Mouse (Mus musculus) embryonic facial prominence, embryonic 10.5 days (tissue): ENCODE measurements around the gene Syt13. TPM values are rescaled to one million over a fixed set of nuclear protein-coding genes. Genes with fewer than 3 reads are reported as not detected.
A peak's percentile ranks its signal among the peaks of the same experiment; 100 is the strongest.

ENCODE experiments used
- DNase-seq: peaks from one replicate; pipeline ENCODE4 v3.0.0-alpha.2; 2017; ENCODE audit warnings: low spot score
- H3K27ac ChIP-seq: fragments of 300-500 bp; sonication (generic); replicated peaks from 2 replicates; pipeline ENCODE4 v1.5.1; 2016; ENCODE audit warnings: mild to moderate bottlenecking
- H3K27me3 ChIP-seq: fragments of 300-500 bp; sonication (generic); replicated peaks from 2 replicates; pipeline ENCODE4 v1.6.1; 2016; ENCODE audit warnings: low read depth, mild to moderate bottlenecking; ENCODE audit not compliant: poor library complexity, severe bottlenecking
- H3K36me3 ChIP-seq: fragments of 300-500 bp; sonication (generic); replicated peaks from 2 replicates; pipeline ENCODE4 v1.6.1; 2016; ENCODE audit warnings: mild to moderate bottlenecking, moderate library complexity
- H3K4me1 ChIP-seq: fragments of 300-500 bp; sonication (generic); 2 replicates; pipeline ENCODE4 v1.6.1; 2016
- H3K4me3 ChIP-seq: fragments of 300-500 bp; sonication (generic); 2 replicates; pipeline ENCODE4 v1.5.1; 2016; ENCODE audit warnings: mild to moderate bottlenecking, moderate library complexity
- H3K9me3 ChIP-seq: fragments of 300-500 bp; sonication (generic); 2 replicates; pipeline ENCODE4 v1.6.1; 2016; ENCODE audit warnings: mild to moderate bottlenecking
- WGBS: fragments of 180-500 bp; shearing (Covaris S2); methylation state at CpG from one replicate; pipeline ENCODE4 v1.1.7; 2016; 5-methylcytosine and 5-hydroxymethylcytosine counted together
- polyA plus RNA-seq: library from polyadenylated mRNA; unstranded; fragments of >200 nt; fragmentation: Nextera tagmentation; extraction: Ambion mirVana; gene quantifications from 2 replicates; pipeline ENCODE4 v1.2.1, GENCODE M21; 2016

The Syt13 gene
- polyA plus RNA-seq: 9.7 and 10.2 TPM in 2 replicates

GRCm38 (mm10) chr2:92914933-92915553, at the start of gene Syt13:
Syt13 (plus strand) TSS chr2:92915098.
- Histone ChIP-seq H3K36me3 (no peaks in the 10 kb centered on the region), H3K27ac (peak within 1 kb of the TSS; percentile 73), H3K9me3 (no peaks in the 10 kb centered on the region), H3K27me3 (peaks cover 65% of the 10 kb centered on the region), H3K4me1 (peaks cover 39% of the 10 kb centered on the region), H3K4me3 (peak within 1 kb of the TSS; percentile 60)
- under 1% methylated on average over 38 of the region's 38 CpGs for WGBS
- DNase-seq: peak; percentile 77

DNA sequence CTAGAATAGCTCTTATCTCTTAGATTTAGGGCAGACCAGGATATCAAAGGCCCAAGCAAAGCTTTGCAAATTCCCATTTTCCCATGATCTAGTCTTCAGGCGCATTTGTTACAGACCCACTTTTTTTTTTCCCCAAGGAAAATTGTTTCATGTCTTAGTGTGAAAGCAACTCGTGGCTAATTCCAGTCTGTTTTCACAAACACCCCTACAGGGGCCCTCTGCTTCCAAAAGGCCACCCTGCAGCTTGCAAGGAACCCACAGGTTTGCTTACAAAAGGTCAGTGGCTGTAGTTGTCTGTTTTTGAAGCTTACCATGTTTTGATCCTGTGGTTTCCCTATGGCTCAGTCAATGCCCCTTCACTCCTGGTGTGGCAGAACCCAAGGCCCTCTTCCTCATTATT, 48.3 kb upstream of the Syt13 start:
- no peak overlapping the region for H3K27ac ChIP-seq
- no peak for DNase-seq
- WGBS: 23% methylated on average over 2 of the region's 2 CpGs
- no peak overlapping the region for H3K4me3 ChIP-seq
- H3K36me3 ChIP-seq: no peaks in the 10 kb centered on the region
- H3K27me3 ChIP-seq: no peaks in the 10 kb centered on the region
- 0 out of 2 replicates have a peak, but pooled peaks cover 10% of the 10 kb centered on the region for H3K9me3 ChIP-seq
- H3K4me1 ChIP-seq: peaks cover 26% of the 10 kb centered on the region

GRCm38 (mm10) chr2:92870139-92870836, 44.6 kb upstream of the Syt13 start:
- no peak overlapping the region for H3K27ac ChIP-seq
- no peaks in the 10 kb centered on the region for H3K27me3 ChIP-seq
- H3K36me3 ChIP-seq: no peaks in the 10 kb centered on the region
- H3K9me3 ChIP-seq: no peaks in the 10 kb centered on the region
- WGBS: 16% methylated on average over 10 of the region's 10 CpGs
- no peak for DNase-seq
- peaks cover 26% of the 10 kb centered on the region for H3K4me1 ChIP-seq
- no peak overlapping the region for H3K4me3 ChIP-seq

- no peaks in the 10 kb centered on the region for H3K36me3 ChIP-seq
- H3K27me3 ChIP-seq: no peaks in the 10 kb centered on the region
- no peaks in the 10 kb centered on the region for H3K9me3 ChIP-seq
- H3K27ac ChIP-seq: no peak overlapping the region
- no peak overlapping the region for H3K4me3 ChIP-seq
- DNase-seq: no peak
- 41% methylated on average over 7 of the region's 7 CpGs for WGBS
- H3K4me1 ChIP-seq: peaks cover 22% of the 10 kb centered on the region
These were observed 43.7 kb upstream of the Syt13 start for GRCm38 (mm10) chr2:92871093-92871686.

- Histone ChIP-seq H3K27me3 (peaks cover under 1% of the 10 kb centered on the region; the same call in 1 of the 2 replicates), H3K27ac (no peak overlapping the region), H3K4me3 (no peak overlapping the region), H3K9me3 (no peaks in the 10 kb centered on the region), H3K4me1 (peaks cover 18% of the 10 kb centered on the region), H3K36me3 (no peaks in the 10 kb centered on the region)
- DNase-seq: no peak
- 86% methylated on average over 4 of the region's 4 CpGs for WGBS
These were observed 42.2 kb upstream of the Syt13 start for GRCm38 (mm10) chr2:92872652-92873051.

GRCm38 (mm10) chr2:92874592-92874991, 40.3 kb upstream of the Syt13 start:
- H3K9me3 ChIP-seq: no peaks in the 10 kb centered on the region
- peaks cover 4% of the 10 kb centered on the region; the same call in 1 of the 2 replicates for H3K27me3 ChIP-seq
- peaks cover 20% of the 10 kb centered on the region for H3K4me1 ChIP-seq
- no peak for DNase-seq
- H3K27ac ChIP-seq: no peak overlapping the region
- WGBS: 80% methylated on average over 1 of the region's 1 CpGs
- no peaks in the 10 kb centered on the region for H3K36me3 ChIP-seq
- H3K4me3 ChIP-seq: no peak overlapping the region

- H3K36me3 ChIP-seq: no peaks in the 10 kb centered on the region
- WGBS: 61% methylated on average over 3 of the region's 3 CpGs
- H3K27ac ChIP-seq: 0 out of 2 replicates have a peak overlapping the region, but pooled peaks have one; percentile 24
- H3K4me3 ChIP-seq: no peak overlapping the region
- H3K9me3 ChIP-seq: no peaks in the 10 kb centered on the region
- H3K4me1 ChIP-seq: 0 out of 2 replicates have a peak, but pooled peaks cover 4% of the 10 kb centered on the region
- H3K27me3 ChIP-seq: peaks cover 4% of the 10 kb centered on the region; the same call in 1 of the 2 replicates
- no peak for DNase-seq
These were observed 37.4 kb upstream of the Syt13 start for GRCm38 (mm10) chr2:92877488-92877887.

DNA sequence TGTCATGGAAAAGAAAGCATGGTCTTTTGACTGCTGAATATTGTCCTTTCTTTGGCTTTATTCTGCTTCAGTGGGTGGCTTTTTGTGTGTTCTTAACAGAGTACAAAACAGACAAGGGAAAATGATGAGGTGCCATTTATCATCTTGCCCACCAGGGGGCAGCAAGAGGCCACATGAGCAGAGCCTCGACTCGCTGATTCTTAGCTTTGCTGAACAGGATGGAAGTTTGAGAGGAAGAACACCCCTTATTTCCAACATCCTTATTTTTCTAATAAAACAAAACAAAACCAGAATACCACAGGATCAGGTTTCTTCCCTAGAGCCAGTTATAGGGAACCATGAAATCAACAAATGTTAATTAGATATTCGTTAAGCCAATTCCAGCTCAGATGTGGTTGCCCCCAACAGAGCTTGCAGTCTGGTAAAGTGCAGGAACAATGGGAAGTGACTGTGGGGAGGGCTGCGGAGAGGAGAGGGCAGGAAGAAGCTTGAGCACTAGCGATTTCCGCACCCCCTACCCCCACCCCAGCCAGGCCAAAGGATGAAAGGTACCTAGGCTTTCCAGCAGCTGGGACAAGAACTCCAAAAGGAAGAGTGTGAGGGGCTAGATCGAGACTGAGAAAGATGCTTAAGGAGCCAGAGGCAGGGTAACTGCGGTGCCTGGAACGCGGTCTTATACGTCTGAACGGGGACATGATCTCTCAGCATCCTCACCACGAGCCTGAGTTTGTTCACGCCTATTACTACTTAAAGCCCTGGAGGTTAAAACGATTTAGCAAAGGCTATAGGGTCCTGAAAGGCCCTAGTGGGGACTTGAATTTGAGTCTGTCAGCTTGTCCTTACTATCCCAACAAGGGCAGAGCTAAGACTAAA, 31.6 kb upstream of the Syt13 start:
- no peaks in the 10 kb centered on the region for H3K9me3 ChIP-seq
- peak overlapping the region; percentile 65 for H3K27ac ChIP-seq
- no peaks in the 10 kb centered on the region for H3K36me3 ChIP-seq
- peak overlapping the region; percentile 39 for H3K4me3 ChIP-seq
- peaks cover 18% of the 10 kb centered on the region for H3K4me1 ChIP-seq
- H3K27me3 ChIP-seq: peaks cover 3% of the 10 kb centered on the region; the same call in 1 of the 2 replicates
- WGBS: 2% methylated on average over 15 of the region's 15 CpGs
- DNase-seq: peak; percentile 78

GRCm38 (mm10) chr2:92883912-92884243, 31.0 kb upstream of the Syt13 start:
- peak overlapping the region; percentile 65 for H3K27ac ChIP-seq
- WGBS: 5% methylated on average over 2 of the region's 2 CpGs
- peak; percentile 64 for DNase-seq
- H3K27me3 ChIP-seq: peaks cover 3% of the 10 kb centered on the region; the same call in 1 of the 2 replicates
- H3K4me3 ChIP-seq: peak overlapping the region; percentile 39
- no peaks in the 10 kb centered on the region for H3K36me3 ChIP-seq
- peaks cover 18% of the 10 kb centered on the region for H3K4me1 ChIP-seq
- H3K9me3 ChIP-seq: no peaks in the 10 kb centered on the region

- peak; percentile 24 for DNase-seq
- Histone ChIP-seq H3K27ac (no peak overlapping the region), H3K27me3 (peaks cover 3% of the 10 kb centered on the region; the same call in 1 of the 2 replicates), H3K36me3 (no peaks in the 10 kb centered on the region), H3K4me1 (peaks cover 18% of the 10 kb centered on the region), H3K4me3 (no peak overlapping the region), H3K9me3 (no peaks in the 10 kb centered on the region)
- 86% methylated on average over 6 of the region's 6 CpGs for WGBS
These were observed 29.9 kb upstream of the Syt13 start for GRCm38 (mm10) chr2:92884976-92885375.

DNA sequence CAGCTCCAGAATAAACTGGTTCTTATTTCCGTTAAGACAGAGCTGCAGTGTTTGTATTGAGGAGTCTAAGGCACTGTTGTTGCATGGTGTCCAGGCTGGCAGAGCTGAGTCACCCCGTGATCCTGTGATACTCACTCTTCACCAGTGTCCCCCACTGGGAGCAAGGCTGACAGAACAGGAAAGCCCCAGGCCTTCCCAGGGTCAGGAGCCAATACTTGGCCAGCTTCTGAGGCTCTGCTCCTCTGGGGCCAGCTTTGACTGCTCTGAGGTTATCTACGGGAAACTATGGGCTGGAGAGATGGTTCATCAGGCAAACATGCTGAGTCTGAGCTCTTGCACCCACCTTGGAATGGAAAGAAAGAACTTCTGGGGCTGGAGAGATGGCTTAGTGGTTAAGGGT, 28.0 kb upstream of the Syt13 start:
- H3K36me3 ChIP-seq: no peaks in the 10 kb centered on the region
- 79% methylated on average over 3 of the region's 3 CpGs for WGBS
- no peaks in the 10 kb centered on the region for H3K9me3 ChIP-seq
- peaks cover 18% of the 10 kb centered on the region for H3K4me1 ChIP-seq
- DNase-seq: no peak
- peaks cover 3% of the 10 kb centered on the region; the same call in 1 of the 2 replicates for H3K27me3 ChIP-seq
- no peak overlapping the region for H3K27ac ChIP-seq
- no peak overlapping the region for H3K4me3 ChIP-seq

GRCm38 (mm10) chr2:92892524-92892923, 22.4 kb upstream of the Syt13 start:
- no peaks in the 10 kb centered on the region; the same call in 1 of the 2 replicates for H3K27me3 ChIP-seq
- 92% methylated on average over 4 of the region's 4 CpGs for WGBS
- H3K4me1 ChIP-seq: no peaks in the 10 kb centered on the region
- H3K4me3 ChIP-seq: no peak overlapping the region
- no peaks in the 10 kb centered on the region for H3K36me3 ChIP-seq
- DNase-seq: no peak
- H3K27ac ChIP-seq: no peak overlapping the region
- no peaks in the 10 kb centered on the region for H3K9me3 ChIP-seq
